Comparison of ENCODE assay signal across 9 mouse cellular contexts in the genomic region with DNA sequence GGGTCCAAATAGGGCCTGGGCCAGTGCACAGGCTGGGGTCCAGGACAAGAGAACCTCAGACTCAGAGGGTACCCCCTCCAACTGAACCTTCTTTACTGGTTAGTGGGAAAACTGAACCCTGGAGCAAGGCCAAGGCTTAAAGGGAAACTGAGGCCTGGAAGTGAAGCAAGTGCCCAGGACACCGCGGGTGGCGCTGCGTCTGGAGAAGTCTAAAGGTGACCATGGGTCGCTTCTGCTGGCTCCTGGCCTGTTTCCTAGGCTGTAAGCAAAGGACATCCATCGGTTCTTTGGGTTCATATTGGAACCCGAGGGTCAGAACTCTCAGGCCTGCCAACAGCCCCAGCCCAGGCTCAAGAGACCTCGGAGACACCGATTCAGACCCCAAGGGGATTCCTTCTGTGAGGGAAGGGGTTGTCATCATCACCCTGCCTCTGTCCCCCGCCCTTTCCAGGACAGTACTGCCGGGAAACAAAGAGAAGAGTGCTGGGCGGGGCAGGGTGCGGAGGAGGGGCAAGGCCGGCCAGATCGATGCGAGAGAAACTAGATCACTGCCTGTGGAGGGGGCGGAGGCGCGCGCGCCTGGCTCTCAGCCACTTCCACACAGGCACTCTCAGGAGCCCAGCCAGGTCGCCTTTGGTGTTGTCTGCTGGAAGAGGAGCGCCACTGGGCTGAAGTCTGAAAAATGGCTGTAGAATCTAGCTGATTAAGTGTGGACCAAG. TPM values are rescaled to one million over a fixed set of nuclear protein-coding genes. Genes with fewer than 3 reads are reported as not detected.
DNase-seq lines count a peak whose midpoint lies in the region; ATAC-seq lines count a peak whose summit lies in the region.
"Had no signal": no experiment of that assay in that cellular context is flagged by ENCODE, and none has a peak within 500 bp of the region (broad histone marks: within the 10 kb centered on the region; RNA-seq: fewer than 3 reads in every experiment).

No protein-coding gene starts in this region.

- no peaks in the 10 kb centered on the region for H3K36me3 ChIP-seq in forebrain, embryonic 14.5 days (ENCODE audit: control insufficient read depth, insufficient read depth, low read length)
- no peaks in the 10 kb centered on the region for H3K36me3 ChIP-seq in hindbrain, embryonic 11.5 days (ENCODE audit: control insufficient read depth, insufficient read depth, low read length)
- no peaks in the 10 kb centered on the region for H3K36me3 ChIP-seq in liver, embryonic 12.5 days

- no peaks in the 10 kb centered on the region for H3K9me3 ChIP-seq in forebrain, embryonic 14.5 days (replicated peaks; ENCODE audit: control insufficient read depth, low read length)
- no peaks in the 10 kb centered on the region for H3K9me3 ChIP-seq in hindbrain, embryonic 11.5 days (ENCODE audit: control insufficient read depth, low read length)
- H3K9me3 ChIP-seq in liver, embryonic 12.5 days (replicated peaks) = no peaks in the 10 kb centered on the region

- H3K27me3 ChIP-seq in forebrain, embryonic 14.5 days (replicated peaks; ENCODE audit: control insufficient read depth, insufficient read depth, low read length) = peaks cover 9% of the 10 kb centered on the region; the same call in 1 of the 2 replicates
- H3K27me3 ChIP-seq in hindbrain, embryonic 11.5 days (ENCODE audit: control insufficient read depth, insufficient read depth, low read length) = peaks cover 7% of the 10 kb centered on the region
- peaks cover 64% of the 10 kb centered on the region for H3K27me3 ChIP-seq in liver, embryonic 12.5 days (replicated peaks)

- peaks cover 3% of the 10 kb centered on the region; the same call in 1 of the 2 replicates for H3K4me1 ChIP-seq in forebrain, embryonic 14.5 days (ENCODE audit: control insufficient read depth, insufficient read depth, low read length)
- no peaks in the 10 kb centered on the region; the same call in 1 of the 2 replicates for H3K4me1 ChIP-seq in hindbrain, embryonic 11.5 days (replicated peaks; ENCODE audit: control insufficient read depth, insufficient read depth, low read length)
- no peaks in the 10 kb centered on the region for H3K4me1 ChIP-seq in liver, embryonic 12.5 days

- H3K4me2 ChIP-seq in forebrain, embryonic 14.5 days (ENCODE audit: low read length) = peak overlapping the region; percentile 79
- H3K4me2 ChIP-seq in hindbrain, embryonic 11.5 days (replicated peaks; ENCODE audit: low read depth, low read length) = peak overlapping the region; percentile 89; the same call in 1 of the 2 replicates
- H3K4me2 ChIP-seq in liver, embryonic 12.5 days = peak overlapping the region; percentile 27

- 4% methylated on average over 23 of the region's 23 CpGs for WGBS in forebrain, embryonic 14.5 days
- WGBS in hindbrain, embryonic 11.5 days = 3% methylated on average over 23 of the region's 23 CpGs
- 4% methylated on average over 23 of the region's 23 CpGs for WGBS in liver, embryonic 12.5 days (ENCODE audit: insufficient replicate concordance)

- H3K4me3 ChIP-seq in forebrain, embryonic 14.5 days (ENCODE audit: low read depth, low read length) = peak overlapping the region; percentile 77; the same call in 1 of the 2 replicates
- H3K4me3 ChIP-seq in hindbrain, embryonic 11.5 days (ENCODE audit: low read depth, low read length) = no peak overlapping the region
- no peak overlapping the region for H3K4me3 ChIP-seq in liver, embryonic 12.5 days

- intact Hi-C loops in heart, postnatal 25 days (cut with DNase I) = no loop called here

- no peak overlapping the region for H3K27ac ChIP-seq in forebrain, embryonic 14.5 days (ENCODE audit: low read depth, low read length)
- peak overlapping the region; percentile 92 for H3K27ac ChIP-seq in hindbrain, embryonic 11.5 days (ENCODE audit: low read depth, low read length)
- H3K27ac ChIP-seq in liver, embryonic 12.5 days = no peak overlapping the region

- 0 out of 2 replicates have a peak, but pooled peaks have one; percentile 9 for ATAC-seq in cerebellum, adult (ENCODE audit: insufficient number of reproducible peaks, low FRiP score, low TSS enrichment)
- ATAC-seq in forebrain, embryonic 14.5 days = no peak
- peak; percentile 46 for ATAC-seq in hindbrain, embryonic 11.5 days (ENCODE audit: low FRiP score)
- no peak for ATAC-seq in liver, embryonic 12.5 days

- H3K9ac ChIP-seq in forebrain, embryonic 14.5 days (ENCODE audit: low read length) = peak overlapping the region; percentile 81; the same call in 1 of the 2 replicates
- H3K9ac ChIP-seq in hindbrain, embryonic 11.5 days (ENCODE audit: low read depth, low read length) = peak overlapping the region; percentile 88
- H3K9ac ChIP-seq in liver, embryonic 12.5 days = no peak overlapping the region

- peak; percentile 93 for DNase-seq in heart, adult 11 months
- no peak for DNase-seq in heart, postnatal 25 days (ENCODE audit: low spot score)
- DNase-seq in forebrain, embryonic 14.5 days (ENCODE audit: low spot score) = peak; percentile 46
- peak; percentile 75 for DNase-seq in hindbrain, embryonic 11.5 days (ENCODE audit: low spot score)
- peak; percentile 70 to 75 for DNase-seq in right cerebral cortex, postnatal 10 days (ENCODE audit: low spot score in 2 of 2)
- no peak for DNase-seq in adipocyte (ENCODE audit: low spot score)

RNA-seq across cellular contexts. Expression of a gene that starts 0.9 kb away (rescaled TPM):
- total RNA-seq in heart, postnatal 25 days (2021) = 1 to 10 TPM; 2.2 to 2.4 TPM
- 5.9 and 6.5 TPM in 2 replicates for polyA plus RNA-seq in forebrain, embryonic 14.5 days (2014; fragmentation: Nextera tagmentation; extraction: Ambion mirVana)
- 11.7 and 12.4 TPM in 2 replicates for polyA plus RNA-seq in hindbrain, embryonic 11.5 days (2014; fragmentation: Nextera tagmentation; extraction: Ambion mirVana)
- polyA plus RNA-seq in liver, embryonic 12.5 days (2016; fragmentation: Nextera tagmentation; extraction: Ambion mirVana) = 1.2 TPM in 2 replicates

RNA-seq across cellular contexts. Expression of a gene that starts 6.9 kb away (rescaled TPM):
- not detected for total RNA-seq in heart, postnatal 25 days (2021)
- 0.14 and 0.17 TPM in 2 replicates for polyA plus RNA-seq in forebrain, embryonic 14.5 days (2014; fragmentation: Nextera tagmentation; extraction: Ambion mirVana)
- not detected in 2 replicates for polyA plus RNA-seq in hindbrain, embryonic 11.5 days (2014; fragmentation: Nextera tagmentation; extraction: Ambion mirVana)
- not detected in 2 replicates for polyA plus RNA-seq in liver, embryonic 12.5 days (2016; fragmentation: Nextera tagmentation; extraction: Ambion mirVana)
- polyA plus RNA-seq: C2C12 had no signal

RNA-seq across cellular contexts. Expression of a gene that starts 24.8 kb away (rescaled TPM):
- total RNA-seq in heart, postnatal 25 days (2021) = not detected
- polyA plus RNA-seq in forebrain, embryonic 14.5 days (2014; fragmentation: Nextera tagmentation; extraction: Ambion mirVana) = 0.46 and 0.52 TPM in 2 replicates
- polyA plus RNA-seq in hindbrain, embryonic 11.5 days (2014; fragmentation: Nextera tagmentation; extraction: Ambion mirVana) = 0.06 and 0.19 TPM in 2 replicates
- not detected in 2 replicates for polyA plus RNA-seq in liver, embryonic 12.5 days (2016; fragmentation: Nextera tagmentation; extraction: Ambion mirVana)

RNA-seq across cellular contexts. Expression of a gene that starts 25.7 kb away (rescaled TPM):
- total RNA-seq in heart, postnatal 25 days (2021) = not detected
- polyA plus RNA-seq in forebrain, embryonic 14.5 days (2014; fragmentation: Nextera tagmentation; extraction: Ambion mirVana) = 1.1 and 1.2 TPM in 2 replicates
- polyA plus RNA-seq in hindbrain, embryonic 11.5 days (2014; fragmentation: Nextera tagmentation; extraction: Ambion mirVana) = 1.1 and 1.6 TPM in 2 replicates
- polyA plus RNA-seq in liver, embryonic 12.5 days (2016; fragmentation: Nextera tagmentation; extraction: Ambion mirVana) = 0.32 and 0.54 TPM in 2 replicates
- polyA plus RNA-seq: C2C12 had no signal

RNA-seq across cellular contexts. Expression of a gene that starts 30.5 kb away (rescaled TPM):
- 10 to 100 TPM; 18.3 to 19.4 TPM for total RNA-seq in heart, postnatal 25 days (2021)
- polyA plus RNA-seq in forebrain, embryonic 14.5 days (2014; fragmentation: Nextera tagmentation; extraction: Ambion mirVana) = 101 and 105 TPM in 2 replicates
- 69.6 and 70.8 TPM in 2 replicates for polyA plus RNA-seq in hindbrain, embryonic 11.5 days (2014; fragmentation: Nextera tagmentation; extraction: Ambion mirVana)
- 30.4 and 34.2 TPM in 2 replicates for polyA plus RNA-seq in liver, embryonic 12.5 days (2016; fragmentation: Nextera tagmentation; extraction: Ambion mirVana)

Comparison
In these comparisons a context has a peak if more than half of its experiments do, and no peak if none do; other contexts are left out.
1. DNase-seq: peak in heart, adult 11 months (single experiment), forebrain, embryonic 14.5 days (single experiment), hindbrain, embryonic 11.5 days (single experiment) and right cerebral cortex, postnatal 10 days (2 of 2); none in heart, postnatal 25 days (single experiment) and adipocyte (single experiment).
2. ATAC-seq: peak in cerebellum, adult (single experiment) and hindbrain, embryonic 11.5 days (single experiment); none in forebrain, embryonic 14.5 days (single experiment) and liver, embryonic 12.5 days (single experiment).
3. H3K4me2 ChIP-seq: peak in every context shown above with its lines; median percentile 89 in hindbrain, embryonic 11.5 days; 79 in forebrain, embryonic 14.5 days; 27 in liver, embryonic 12.5 days.